Mouse (Mus musculus): ENCODE measurements at regions not wholly inside any gene's neighbourhood (a gene's known extent, or its start where the extent isn't known, plus 50 kb on each side); places are given as distances from the start of the nearest gene placed in this dataset.

GRCm38 (mm10) chr1:26573798-26574450 lies 113.3 kb downstream of the 4931408C20Rik start:
- no peak for DNase-seq

DNA sequence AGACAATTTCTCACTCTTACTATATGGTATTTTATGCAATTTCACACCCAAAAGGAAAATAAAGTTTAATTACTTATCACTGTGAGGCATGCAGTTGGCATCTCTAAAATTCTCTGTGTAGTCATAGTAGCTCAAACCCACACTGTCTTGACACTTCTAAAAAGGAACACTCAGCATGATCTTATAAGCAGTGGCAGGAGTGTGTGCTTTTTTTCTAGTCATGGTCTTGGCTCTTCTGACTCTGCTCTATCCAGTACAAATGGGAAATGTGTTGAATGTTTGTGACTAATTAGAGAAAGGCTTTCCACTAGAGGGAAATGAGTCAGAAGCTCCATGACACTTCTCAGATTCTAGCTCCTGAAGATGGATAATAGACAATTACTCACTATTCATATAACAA lies 127.8 kb downstream of the 4931408C20Rik start:
- DNase-seq, result no peak

GRCm38 (mm10) chr1:26524537-26524936 lies 162.7 kb downstream of the 4931408C20Rik start:
- peak; percentile 16 for DNase-seq

DNA sequence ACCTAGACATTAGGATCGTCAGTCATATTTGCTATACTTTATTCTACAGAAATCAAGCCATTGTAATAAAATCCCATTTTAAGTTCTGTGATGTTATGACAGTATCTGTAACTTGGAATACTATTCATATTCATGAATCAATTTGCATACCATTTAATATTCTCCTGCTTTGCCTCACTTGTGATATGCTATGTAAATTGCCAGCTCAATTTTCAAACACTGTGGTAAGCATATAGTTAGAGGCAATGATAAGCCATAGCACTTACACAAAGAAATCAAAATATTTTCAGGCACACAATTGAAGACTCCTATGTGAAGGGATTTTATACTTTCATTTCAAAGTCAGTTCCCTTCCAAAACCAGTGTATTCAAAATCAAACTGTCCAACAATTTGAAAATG lies 175.9 kb downstream of the 4931408C20Rik start:
- no peak for DNase-seq
